Mouse (Mus musculus): ENCODE data around the gene Fgf2.

Fgf2 gene

GRCm38 (mm10) chr3:37348221-37349165 lies at the start of gene Fgf2:
Fgf2 (plus strand) TSS chr3:37348346.
- DNase-seq (ENCODE audit: low read depth, low spot score) = peak; percentile 47

DNA sequence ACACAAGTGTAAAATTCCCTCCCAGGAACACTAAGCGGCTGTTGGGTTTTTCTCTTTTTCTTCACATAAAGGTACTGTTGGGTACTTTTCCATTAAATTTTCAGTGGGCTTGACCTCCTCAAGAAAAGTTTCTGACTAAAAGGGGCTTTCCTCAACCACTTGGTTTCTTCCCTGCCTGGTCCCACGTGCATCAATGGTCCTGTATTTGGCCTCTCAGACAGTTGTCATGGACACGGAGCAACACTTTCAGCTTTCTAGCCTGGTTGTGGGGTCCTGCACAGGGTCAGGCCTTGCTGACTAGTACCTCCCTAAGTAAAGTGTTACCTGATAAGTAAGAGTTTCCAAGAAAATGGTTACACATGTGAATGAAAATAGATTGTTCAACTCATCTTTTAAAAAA lies 48.7 kb upstream of the Fgf2 start:
- no peak for DNase-seq (ENCODE audit: low read depth, low spot score)

DNA sequence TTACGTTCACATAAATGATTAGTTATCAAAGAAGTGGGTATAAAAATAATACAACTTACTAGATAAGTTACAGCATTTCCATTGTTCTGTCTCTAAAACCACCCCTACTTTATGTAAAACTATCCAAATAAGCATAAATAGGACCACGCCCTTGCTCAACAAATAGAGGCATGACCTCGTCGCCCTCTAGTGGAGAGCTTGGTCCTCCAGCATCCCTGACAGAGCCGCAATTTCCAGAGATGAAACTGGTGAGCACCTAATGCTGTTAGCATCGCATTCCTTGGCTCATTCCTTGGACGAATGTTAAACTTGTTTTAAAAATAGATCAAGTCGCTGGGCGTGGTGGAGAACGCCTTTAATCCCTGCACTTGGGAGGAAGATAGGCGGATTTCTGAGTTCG lies 45.5 kb upstream of the Fgf2 start:
- DNase-seq (ENCODE audit: low read depth, low spot score) = no peak

- DNase-seq (ENCODE audit: low read depth, low spot score) = no peak
Measured at GRCm38 (mm10) chr3:37303392-37304139, 44.6 kb upstream of the Fgf2 start.

- no peak for DNase-seq (ENCODE audit: low read depth, low spot score)
Measured at GRCm38 (mm10) chr3:37311897-37312369, 36.2 kb upstream of the Fgf2 start.

GRCm38 (mm10) chr3:37312370-37312941 lies 35.7 kb upstream of the Fgf2 start, which contains the start of the genes Bbs12 and Cetn4:
Bbs12 (plus strand) TSS chr3:37312554.
Cetn4 (minus strand) TSS chr3:37312708.
- DNase-seq (ENCODE audit: low read depth, low spot score) = peak; percentile 93

DNA sequence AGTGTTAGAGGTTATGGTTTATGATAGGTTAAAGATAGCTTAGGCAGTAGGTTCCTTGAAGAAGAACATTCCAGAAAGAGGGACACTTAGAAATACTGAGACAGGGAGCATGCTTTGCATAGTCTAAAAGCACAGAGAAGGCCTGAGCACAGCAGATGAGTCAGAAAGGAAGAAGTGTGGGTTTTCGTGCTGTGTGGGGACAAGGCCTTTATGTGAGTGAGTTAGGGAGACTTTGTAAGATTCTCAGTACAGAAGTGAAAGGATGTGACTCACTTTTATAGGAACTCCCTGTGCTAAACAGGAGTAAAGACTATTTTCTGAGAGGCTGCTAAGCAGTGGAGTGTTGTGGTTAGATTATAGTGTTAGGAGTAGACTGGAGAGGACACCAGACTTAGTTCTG lies 34.8 kb upstream of the Fgf2 start:
- DNase-seq (ENCODE audit: low read depth, low spot score) = no peak

DNA sequence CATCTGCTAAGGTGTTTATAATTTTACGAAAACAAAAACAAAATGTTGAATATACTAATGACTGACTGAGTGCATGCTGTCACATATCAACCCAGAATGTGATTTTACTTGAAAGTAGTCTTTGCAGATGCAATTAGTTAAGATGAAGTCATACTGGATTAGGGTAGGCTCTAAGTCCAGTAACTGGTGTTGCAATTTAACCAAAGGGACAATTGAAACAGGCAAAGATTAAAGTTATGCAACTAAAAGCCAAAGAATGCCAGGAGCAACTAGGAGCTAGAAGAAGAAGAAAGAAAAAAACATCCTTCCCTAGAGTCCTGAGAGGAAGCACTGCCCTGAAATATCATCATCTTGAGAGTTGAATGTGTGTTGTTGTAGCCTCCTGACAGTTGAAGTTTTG lies 31.9 kb upstream of the Fgf2 start:
- peak; percentile 39 for DNase-seq (ENCODE audit: low read depth, low spot score)

DNA sequence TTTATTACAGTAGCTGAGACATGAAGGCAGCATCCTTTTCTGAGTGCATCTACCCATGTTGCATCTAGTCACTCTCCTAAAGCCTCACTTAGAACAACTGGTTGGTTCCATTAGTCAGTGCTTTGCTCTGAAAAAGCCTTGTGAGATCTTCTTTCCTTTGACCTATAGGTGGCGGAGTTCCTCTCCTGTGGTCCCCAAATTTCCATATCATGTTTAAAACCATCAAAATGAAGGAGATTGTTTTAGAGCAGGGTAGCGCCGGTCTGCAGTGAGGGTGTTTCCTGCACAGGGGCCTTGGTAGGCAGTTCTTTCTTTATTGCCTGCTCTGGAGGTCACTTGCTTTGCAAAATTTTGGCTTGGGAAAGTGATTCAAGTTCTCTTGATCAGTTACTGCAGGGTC lies 23.8 kb upstream of the Fgf2 start:
- DNase-seq (ENCODE audit: low read depth, low spot score) = no peak

GRCm38 (mm10) chr3:37325317-37326112 lies 22.6 kb upstream of the Fgf2 start:
- no peak for DNase-seq (ENCODE audit: low read depth, low spot score)

DNA sequence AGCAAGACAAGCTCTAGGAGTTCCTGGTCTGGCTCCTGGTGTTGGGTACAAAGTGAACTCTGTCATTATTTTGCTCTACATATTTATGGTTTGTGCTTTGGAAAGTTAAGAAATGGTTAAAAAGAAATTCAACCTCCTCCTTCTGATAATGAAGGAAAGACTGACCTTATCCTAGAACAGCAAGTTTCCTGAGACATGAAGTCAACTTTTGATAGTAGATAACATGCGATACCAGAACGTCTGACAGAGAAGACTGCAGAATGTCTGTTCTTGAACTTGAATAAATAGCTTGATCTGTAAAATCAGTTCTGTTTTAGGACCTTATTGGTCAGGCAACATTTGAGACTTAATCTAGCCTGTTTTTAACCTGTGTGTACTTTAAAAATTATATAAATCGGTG lies 21.5 kb upstream of the Fgf2 start:
- no peak for DNase-seq (ENCODE audit: low read depth, low spot score)

GRCm38 (mm10) chr3:37328489-37328888 lies 19.7 kb upstream of the Fgf2 start:
- DNase-seq (ENCODE audit: low read depth, low spot score) = no peak

DNA sequence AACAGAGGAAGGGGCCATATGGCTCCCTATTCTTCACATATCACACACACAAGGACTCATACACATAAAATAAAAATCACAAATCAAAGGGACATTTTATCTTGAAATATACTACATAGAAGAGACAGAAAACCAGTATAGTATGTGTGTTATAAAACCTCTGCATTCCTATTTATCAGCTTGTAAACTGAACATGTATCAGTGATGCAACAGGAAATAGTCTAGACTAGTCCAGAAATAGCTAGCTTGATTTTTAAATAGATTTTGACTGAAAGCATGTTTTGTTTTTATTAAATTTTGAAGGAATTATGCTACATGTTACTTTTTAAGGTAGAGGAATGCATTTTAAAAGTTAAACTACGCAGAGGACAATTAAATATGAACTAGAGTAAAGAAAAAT lies 18.2 kb upstream of the Fgf2 start:
- DNase-seq (ENCODE audit: low read depth, low spot score) = no peak

DNA sequence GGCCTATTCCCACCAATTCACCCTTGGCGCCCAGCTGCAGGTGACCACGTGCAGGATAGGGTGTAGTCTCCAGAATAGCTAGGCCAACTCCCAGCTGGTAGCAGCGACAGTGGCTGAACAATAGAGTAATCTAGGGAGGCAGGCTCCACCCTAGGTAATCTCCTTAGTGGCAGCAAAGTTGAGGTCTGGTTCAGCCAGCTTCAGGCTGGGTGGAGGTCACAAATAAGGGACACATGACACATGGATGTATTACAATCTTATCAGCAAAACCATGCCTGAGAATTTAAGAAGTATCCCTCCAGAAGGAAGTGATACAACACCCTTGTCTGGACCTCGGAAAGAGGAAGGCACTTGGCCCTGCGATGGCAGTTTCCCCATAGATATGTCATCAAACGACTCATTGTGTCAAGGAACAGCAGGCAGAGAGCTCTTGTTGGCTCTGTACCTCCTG lies 16.1 kb upstream of the Fgf2 start:
- no peak for DNase-seq (ENCODE audit: low read depth, low spot score)

GRCm38 (mm10) chr3:37334053-37334452 lies 14.1 kb upstream of the Fgf2 start:
- DNase-seq (ENCODE audit: low read depth, low spot score) = no peak

- peak; percentile 73 for DNase-seq (ENCODE audit: low read depth, low spot score)
Measured at GRCm38 (mm10) chr3:37341110-37341509, 7.0 kb upstream of the Fgf2 start.

DNA sequence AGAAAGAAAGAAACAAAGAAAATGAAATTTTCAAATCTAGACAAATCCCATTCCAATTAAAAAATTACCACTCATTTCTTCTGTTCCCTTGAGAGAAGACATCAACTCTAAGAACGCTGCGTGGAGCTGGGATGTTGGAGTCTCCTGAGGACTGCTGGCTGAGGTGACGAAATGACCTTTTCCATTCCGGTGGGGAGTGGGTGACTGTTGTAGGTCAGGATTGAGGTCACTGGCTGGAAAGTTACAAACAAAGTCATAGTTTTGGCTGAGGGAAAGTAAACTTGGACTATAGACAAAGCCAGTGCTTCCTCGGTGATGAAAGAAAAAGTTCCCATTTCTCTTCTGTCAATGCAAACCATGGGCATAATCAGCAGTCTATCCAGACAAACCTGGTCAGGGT lies 5.3 kb upstream of the Fgf2 start:
- peak; percentile 41 for DNase-seq (ENCODE audit: low read depth, low spot score)

DNA sequence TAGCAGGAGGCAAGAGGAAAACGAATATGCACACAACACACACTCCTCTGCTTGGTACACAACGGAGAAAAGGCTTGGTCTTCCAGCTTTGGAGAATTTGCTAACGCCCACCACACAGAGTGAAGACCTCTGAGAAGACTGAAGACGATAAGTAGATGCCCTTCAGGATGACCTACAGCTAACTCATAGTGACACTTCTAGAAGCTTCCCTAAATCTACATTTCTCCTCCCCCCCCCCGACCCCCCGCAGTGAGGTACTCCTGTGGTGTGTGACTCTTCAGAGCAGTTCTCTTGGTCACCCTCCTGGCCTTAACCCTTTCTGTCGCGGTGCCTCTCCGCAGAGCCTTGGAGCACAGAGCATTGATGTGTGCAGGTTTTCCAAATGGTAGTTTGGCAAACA lies 475 bp upstream of the Fgf2 start:
- no peak for DNase-seq (ENCODE audit: low read depth, low spot score)

DNA sequence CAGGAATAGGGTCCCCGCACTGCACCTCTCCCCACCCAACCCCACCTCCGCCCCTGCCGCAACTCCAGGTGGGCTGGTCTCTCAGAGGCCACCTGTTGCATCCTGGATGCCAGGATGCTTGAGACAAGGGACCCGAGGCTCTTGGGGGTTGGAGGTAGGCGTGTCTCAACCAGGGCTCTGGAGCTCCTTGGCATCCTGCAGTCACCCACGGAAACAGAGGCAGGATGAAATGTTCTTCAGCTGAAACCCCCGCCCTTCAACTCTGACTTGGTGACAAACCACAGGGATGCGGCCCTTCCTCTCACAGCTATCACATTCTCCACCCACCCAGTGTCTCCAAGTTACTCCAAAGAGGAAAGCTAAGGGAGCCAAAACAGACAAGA lies 1.0 kb downstream of the Fgf2 start:
- DNase-seq (ENCODE audit: low read depth, low spot score) = no peak

- no peak for DNase-seq (ENCODE audit: low read depth, low spot score)
Measured at GRCm38 (mm10) chr3:37350386-37350785, 2.2 kb downstream of the Fgf2 start.

DNA sequence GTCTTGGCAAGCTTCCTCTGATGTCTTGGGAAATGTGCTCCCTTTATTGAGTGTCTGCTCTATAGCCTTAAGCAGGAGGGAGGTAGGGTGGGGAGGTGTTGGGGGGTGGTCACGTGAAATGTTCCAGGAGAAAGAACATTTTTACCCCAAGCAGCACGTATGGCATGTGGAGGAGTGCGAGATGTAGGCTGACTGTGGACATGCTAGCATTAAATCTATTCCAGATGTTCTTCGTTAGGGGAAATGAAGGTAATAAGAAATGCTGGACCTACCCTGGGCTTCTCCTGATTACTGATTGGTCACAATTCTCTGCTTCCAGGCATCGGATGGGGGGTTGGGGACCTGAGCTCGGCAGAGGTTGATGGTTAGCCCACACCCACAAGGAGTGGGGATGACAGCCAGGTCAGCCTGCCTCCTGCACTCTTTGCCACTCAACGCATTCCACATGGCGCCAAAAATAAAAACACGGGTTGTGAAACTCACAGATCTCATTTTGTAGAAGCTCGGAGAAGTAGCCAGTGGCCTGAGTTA lies 5.9 kb downstream of the Fgf2 start:
- DNase-seq (ENCODE audit: low read depth, low spot score) = peak; percentile 70
